Mouse (Mus musculus) central nervous system, embryonic 18 days (tissue): Measurements from ENCODE around the gene Purb. TPM values are rescaled to one million over a fixed set of nuclear protein-coding genes. Genes with fewer than 3 reads are reported as not detected.

Experiments used
- polyA plus RNA-seq: library from polyadenylated mRNA; depleted of rRNA; stranded (reverse); fragments of >200 nt; gene quantifications from 2 replicates; pipeline ENCODE4 v1.2.3, GENCODE M21; 2012; rRNA removed

Gene Purb
- polyA plus RNA-seq = 13.3 and 13.9 TPM in 2 replicates

GRCm38 (mm10) chr11:6475867-6476484 lies at the start of gene Purb:
Purb (minus strand) TSS chr11:6475917.

GRCm38 (mm10) chr11:6520507-6521173 lies 44.9 kb upstream of the Purb start, which contains the start of gene Myo1g:
Myo1g (minus strand) TSS chr11:6520965.

GRCm38 (mm10) chr11:6444077-6444853 lies 31.5 kb downstream of the Purb start, which contains the start of gene H2afv:
H2afv (minus strand) TSS chr11:6444443.

Other genes starting within 250 kb of the Purb start
- 0.22 and 0.23 TPM in 2 replicates for gene Npc1l1, start 245.8 kb downstream of the Purb start, polyA plus RNA-seq
- gene Ddx56, start 208.1 kb downstream of the Purb start, polyA plus RNA-seq = 48.9 and 51.0 TPM in 2 replicates
- gene Tmed4, start 201.0 kb downstream of the Purb start, polyA plus RNA-seq = 142 and 143 TPM in 2 replicates
- gene Ogdh, start 184.3 kb downstream of the Purb start, polyA plus RNA-seq = 65.8 and 69.8 TPM in 2 replicates
- gene Zmiz2, start 86.8 kb downstream of the Purb start, polyA plus RNA-seq = 54.5 and 82.1 TPM in 2 replicates
- gene Ppia, start 60.5 kb downstream of the Purb start, polyA plus RNA-seq = 3,203 and 3,709 TPM in 2 replicates
- gene H2afv, start 31.5 kb downstream of the Purb start, polyA plus RNA-seq = 140 and 150 TPM in 2 replicates
- 0.51 and 0.59 TPM in 2 replicates for gene Myo1g, start 45.0 kb upstream of the Purb start, polyA plus RNA-seq
- gene Ccm2, start 71.0 kb upstream of the Purb start, polyA plus RNA-seq = 95.6 and 97.5 TPM in 2 replicates
- gene Nacad, start 130.1 kb upstream of the Purb start, polyA plus RNA-seq = 87.6 and 97.1 TPM in 2 replicates
- gene Tbrg4, start 150.2 kb upstream of the Purb start, polyA plus RNA-seq = 73.0 and 74.1 TPM in 2 replicates
- gene Wap, start 162.7 kb upstream of the Purb start, polyA plus RNA-seq = not detected in 2 replicates
- gene Ramp3, start 182.6 kb upstream of the Purb start, polyA plus RNA-seq = 17.8 and 18.9 TPM in 2 replicates